ENCODE assay signal across 8 mouse cellular contexts in the genomic region with DNA sequence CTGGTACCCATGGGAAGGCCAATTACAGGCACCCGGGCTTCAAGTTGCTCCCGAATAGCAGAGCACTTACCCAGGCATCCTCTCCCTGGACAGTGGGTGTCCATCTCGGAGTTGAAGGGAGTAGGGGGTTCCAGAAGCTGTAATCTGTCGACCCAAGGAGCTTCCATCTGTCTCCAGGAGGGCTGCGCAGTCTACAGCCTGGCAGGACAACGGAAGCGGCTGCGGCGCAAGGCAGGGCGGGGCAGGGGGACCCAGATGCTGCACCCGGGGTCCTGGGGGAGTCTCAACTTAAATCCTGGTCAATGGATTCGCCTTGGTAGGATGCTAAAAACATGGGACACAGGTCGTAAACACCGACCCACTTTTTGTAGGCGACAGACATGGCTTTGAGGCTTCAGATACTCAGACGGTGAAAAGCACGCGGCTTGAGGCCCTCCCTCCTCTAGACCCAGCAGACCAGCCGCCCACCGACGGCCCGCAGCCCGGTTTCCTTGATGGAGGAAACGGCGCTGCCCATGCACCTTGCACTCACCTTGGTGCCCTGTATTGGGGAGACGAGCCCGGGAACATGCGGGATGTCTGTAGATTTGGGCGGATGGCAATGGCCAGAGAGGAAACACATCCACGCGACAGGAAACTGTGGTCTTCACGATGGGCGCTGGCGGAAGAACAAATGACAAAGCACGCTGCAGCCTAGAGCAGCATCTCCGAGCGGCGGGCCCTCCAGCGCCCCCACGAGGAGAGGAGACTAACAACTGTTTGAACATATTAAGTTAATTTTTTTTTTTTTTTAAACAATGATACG. TPM values are rescaled to one million over a fixed set of nuclear protein-coding genes. Genes with fewer than 3 reads are reported as not detected.
A peak's percentile ranks its signal among the peaks of the same experiment; 100 is the strongest.
DNase-seq lines count a peak whose midpoint lies in the region; ATAC-seq and TF ChIP-seq lines count a peak whose summit lies in the region.

No protein-coding gene starts in this region.

- peak; percentile 32; the same call in 1 of the 2 replicates for TF ChIP-seq POLR2A in bone marrow, adult 2 months (IDR thresholded peaks at IDR 0.05; ENCODE audit: borderline replicate concordance, control insufficient read depth, low read depth, low read length)

- DNase-seq in 416B (ENCODE audit: low read depth) = peak; percentile 96
- peak; percentile 97 for DNase-seq in embryonic facial prominence, embryonic 14.5 days (ENCODE audit: low spot score)
- peak; percentile 72 for DNase-seq in heart, adult 8-10 months (ENCODE audit: low spot score)
- peak; percentile 79 to 83 for DNase-seq in kidney, adult 8-10 months
- DNase-seq in midbrain, embryonic 14.5 days = peak; percentile 97
- peak; percentile 74 for DNase-seq in spleen, adult 12 weeks (ENCODE audit: low spot score)

- H3K9me3 ChIP-seq in embryonic facial prominence, embryonic 14.5 days (ENCODE audit: control insufficient read depth, low read length) = no peaks in the 10 kb centered on the region
- no peaks in the 10 kb centered on the region for H3K9me3 ChIP-seq in limb, embryonic 12.5 days
- no peaks in the 10 kb centered on the region for H3K9me3 ChIP-seq in midbrain, embryonic 14.5 days (ENCODE audit: control insufficient read depth, low read length)

- peak; percentile 93 for ATAC-seq in embryonic facial prominence, embryonic 14.5 days (ENCODE audit: low read depth)
- ATAC-seq in limb, embryonic 12.5 days (ENCODE audit: insufficient number of reproducible peaks, insufficient read depth, low FRiP score, low TSS enrichment, low read depth) = peak; percentile 80
- peak; percentile 86 for ATAC-seq in midbrain, embryonic 14.5 days (ENCODE audit: low FRiP score, low TSS enrichment)

- H3K36me3 ChIP-seq in embryonic facial prominence, embryonic 14.5 days (ENCODE audit: control insufficient read depth, insufficient read depth, low read length) = peaks cover 44% of the 10 kb centered on the region
- H3K36me3 ChIP-seq in limb, embryonic 12.5 days = peaks cover 44% of the 10 kb centered on the region
- H3K36me3 ChIP-seq in midbrain, embryonic 14.5 days (ENCODE audit: control insufficient read depth, insufficient read depth, low read length) = peaks cover 42% of the 10 kb centered on the region

- H3K4me1 ChIP-seq in bone marrow, adult 2 months (ENCODE audit: control insufficient read depth, insufficient read depth, low read length) = peaks cover 1% of the 10 kb centered on the region; the same call in 1 of the 2 replicates
- H3K4me1 ChIP-seq in embryonic facial prominence, embryonic 14.5 days (ENCODE audit: control insufficient read depth, insufficient read depth, low read length) = peaks cover 13% of the 10 kb centered on the region
- peaks cover 15% of the 10 kb centered on the region for H3K4me1 ChIP-seq in limb, embryonic 12.5 days (replicated peaks)
- 0 out of 2 replicates have a peak, but pooled peaks cover 7% of the 10 kb centered on the region for H3K4me1 ChIP-seq in midbrain, embryonic 14.5 days (ENCODE audit: control insufficient read depth, insufficient read depth, low read length)

- under 1% methylated on average over 41 of the region's 41 CpGs for WGBS in bone marrow, adult 2 months
- WGBS in embryonic facial prominence, embryonic 14.5 days = under 1% methylated on average over 41 of the region's 41 CpGs
- under 1% methylated on average over 41 of the region's 41 CpGs for WGBS in limb, embryonic 12.5 days
- under 1% methylated on average over 41 of the region's 41 CpGs for WGBS in midbrain, embryonic 14.5 days

- TF ChIP-seq CTCF in bone marrow, adult 2 months (IDR thresholded peaks at IDR 0.05; ENCODE audit: control insufficient read depth, insufficient read depth, low read length) = peak; percentile 75

- peak overlapping the region; percentile 88 for H3K9ac ChIP-seq in embryonic facial prominence, embryonic 14.5 days (ENCODE audit: low read depth, low read length)
- peak overlapping the region; percentile 92 for H3K9ac ChIP-seq in limb, embryonic 12.5 days (replicated peaks)
- H3K9ac ChIP-seq in midbrain, embryonic 14.5 days (replicated peaks; ENCODE audit: low read length) = peak overlapping the region; percentile 82

- H3K27ac ChIP-seq in bone marrow, adult 2 months (ENCODE audit: control insufficient read depth, insufficient read depth, low read depth, low read length, poor library complexity) = peak overlapping the region; percentile 48
- H3K27ac ChIP-seq in embryonic facial prominence, embryonic 14.5 days (replicated peaks; ENCODE audit: low read depth, low read length) = peak overlapping the region; percentile 86
- H3K27ac ChIP-seq in limb, embryonic 12.5 days = peak overlapping the region; percentile 88
- H3K27ac ChIP-seq in midbrain, embryonic 14.5 days (replicated peaks; ENCODE audit: low read depth, low read length) = peak overlapping the region; percentile 79

- peak overlapping the region; percentile 88 for H3K4me3 ChIP-seq in bone marrow, adult 2 months (replicated peaks; ENCODE audit: control insufficient read depth, low read depth, low read length)
- peak overlapping the region; percentile 70 for H3K4me3 ChIP-seq in embryonic facial prominence, embryonic 14.5 days (ENCODE audit: low read depth, low read length)
- H3K4me3 ChIP-seq in limb, embryonic 12.5 days (replicated peaks) = peak overlapping the region; percentile 83
- peak overlapping the region; percentile 75 for H3K4me3 ChIP-seq in midbrain, embryonic 14.5 days (replicated peaks; ENCODE audit: low read depth, low read length)

- no peaks in the 10 kb centered on the region for H3K27me3 ChIP-seq in embryonic facial prominence, embryonic 14.5 days (replicated peaks; ENCODE audit: control insufficient read depth, insufficient read depth, low read length)
- no peaks in the 10 kb centered on the region for H3K27me3 ChIP-seq in limb, embryonic 12.5 days
- H3K27me3 ChIP-seq in midbrain, embryonic 14.5 days (ENCODE audit: control insufficient read depth, insufficient read depth, low read length) = no peaks in the 10 kb centered on the region

- peak overlapping the region; percentile 72 for H3K4me2 ChIP-seq in embryonic facial prominence, embryonic 14.5 days (ENCODE audit: low read depth, low read length)
- H3K4me2 ChIP-seq in limb, embryonic 12.5 days = peak overlapping the region; percentile 81
- peak overlapping the region; percentile 74 for H3K4me2 ChIP-seq in midbrain, embryonic 14.5 days (ENCODE audit: low read length)

RNA-seq across cellular contexts. Expression of a gene that starts 14.4 kb away (rescaled TPM):
- 0.65 and 2.6 TPM in 2 replicates for polyA plus RNA-seq in bone marrow, adult 2 months (2011; ENCODE audit: insufficient read depth, insufficient read length, low replicate concordance, missing spikeins)
- 7.8 and 10.2 TPM in 2 replicates for polyA plus RNA-seq in embryonic facial prominence, embryonic 14.5 days (2014; fragmentation: Nextera tagmentation; extraction: Ambion mirVana)
- total RNA-seq in heart, adult 8-10 months (2022) = under 1 TPM; 0.19 to 0.47 (median 0.25) TPM
- 6.3 and 7.7 TPM in 2 replicates for polyA plus RNA-seq in limb, embryonic 12.5 days (2016; fragmentation: Nextera tagmentation; extraction: Ambion mirVana)
- 225 and 337 TPM in 2 replicates for polyA plus RNA-seq in midbrain, embryonic 14.5 days (2014; fragmentation: Nextera tagmentation; extraction: Ambion mirVana)

RNA-seq across cellular contexts. Expression of a gene that starts 48.6 kb away (rescaled TPM):
- 7.1 and 16.6 TPM in 2 replicates for polyA plus RNA-seq in bone marrow, adult 2 months (2011; ENCODE audit: insufficient read depth, insufficient read length, low replicate concordance, missing spikeins)
- polyA plus RNA-seq in embryonic facial prominence, embryonic 14.5 days (2014; fragmentation: Nextera tagmentation; extraction: Ambion mirVana) = 18.0 and 18.8 TPM in 2 replicates
- total RNA-seq in heart, adult 8-10 months (2022) = 10 to 100 TPM; 35.3 to 41.3 (median 38.6) TPM
- polyA plus RNA-seq in limb, embryonic 12.5 days (2016; fragmentation: Nextera tagmentation; extraction: Ambion mirVana) = 17.3 and 19.7 TPM in 2 replicates
- 31.4 and 32.6 TPM in 2 replicates for polyA plus RNA-seq in midbrain, embryonic 14.5 days (2014; fragmentation: Nextera tagmentation; extraction: Ambion mirVana)

RNA-seq across cellular contexts. Expression of a gene that starts 54.8 kb away (rescaled TPM):
- 14.8 and 23.0 TPM in 2 replicates for polyA plus RNA-seq in bone marrow, adult 2 months (2011; ENCODE audit: insufficient read depth, insufficient read length, low replicate concordance, missing spikeins)
- polyA plus RNA-seq in embryonic facial prominence, embryonic 14.5 days (2014; fragmentation: Nextera tagmentation; extraction: Ambion mirVana) = 7.8 and 11.9 TPM in 2 replicates
- total RNA-seq in heart, adult 8-10 months (2022) = 1 to 10 TPM; 3.7 to 7.8 (median 5.6) TPM
- polyA plus RNA-seq in limb, embryonic 12.5 days (2016; fragmentation: Nextera tagmentation; extraction: Ambion mirVana) = 3.1 and 4.2 TPM in 2 replicates
- polyA plus RNA-seq in midbrain, embryonic 14.5 days (2014; fragmentation: Nextera tagmentation; extraction: Ambion mirVana) = 1.2 and 2.2 TPM in 2 replicates

Comparison
In these comparisons a context has a peak if more than half of its experiments do, and no peak if none do; other contexts are left out.
1. Peak in every context shown above with its lines: DNase-seq, ATAC-seq, H3K4me3 ChIP-seq and H3K27ac ChIP-seq.
2. RNA of a gene that starts 14.4 kb away (polyA plus RNA-seq): 225 to 337 TPM in midbrain, embryonic 14.5 days; 7.8 to 10.2 TPM in embryonic facial prominence, embryonic 14.5 days, 6.3 to 7.7 TPM in limb, embryonic 12.5 days and 0.65 to 2.6 TPM in bone marrow, adult 2 months; every median in the first group is over 10 times any median in the second.